Mouse (Mus musculus) megakaryocyte, embryonic 14.5 days (primary cell): ENCODE data around the gene St3gal2. TPM values are rescaled to one million over a fixed set of nuclear protein-coding genes. Genes with fewer than 3 reads are reported as not detected.
"Not testable (repeated sequence)": the region's sequence is repeated elsewhere in the genome, so short reads cannot be mapped to it uniquely, and the experiment has no call there.

ENCODE experiments used
- H3K27me3 ChIP-seq: replicated peaks from 2 replicates; pipeline ENCODE3; 2012; ENCODE audit warnings: inconsistent platforms
- H3K36me3 ChIP-seq: replicated peaks from 2 replicates; pipeline ENCODE3; 2012; ENCODE audit warnings: low read length, inconsistent platforms, mixed read lengths
- H3K4me1 ChIP-seq: 2 replicates; pipeline ENCODE4 v1.6.1; 2012; ENCODE audit warnings: inconsistent platforms
- H3K4me3 ChIP-seq: replicated peaks from 2 replicates; pipeline ENCODE3; 2012; ENCODE audit warnings: moderate library complexity, mild to moderate bottlenecking, inconsistent platforms
- H3K9me3 ChIP-seq: 2 replicates; pipeline ENCODE4 v1.6.1; 2012; ENCODE audit warnings: inconsistent platforms
- FLI1 ChIP-seq: IDR thresholded peaks from 2 replicates; pipeline ENCODE4 v1.6.1; 2012; ENCODE audit warnings: low read length, inconsistent platforms, mixed read lengths
- GATA1 ChIP-seq: IDR thresholded peaks from 3 replicates; pipeline ENCODE4 v1.6.1; 2012; ENCODE audit warnings: mixed read lengths, low read length, inconsistent platforms, borderline replicate concordance
- polyA plus RNA-seq: library from polyadenylated mRNA; stranded (reverse); fragments of >175 nt; gene quantifications from 2 replicates; pipeline ENCODE4 v1.2.3, GENCODE M21; 2012; ENCODE audit warnings: low replicate concordance; ENCODE audit not compliant: insufficient read depth

The St3gal2 gene
- polyA plus RNA-seq, 1 experiment = 19.8 TPM

GRCm38 (mm10) chr8:110987805-110988744, 68.4 kb downstream of the St3gal2 start:
- peak overlapping the region; percentile 64 for H3K4me3 ChIP-seq
- peaks cover 93% of the 10 kb centered on the region for H3K36me3 ChIP-seq
- TF ChIP-seq GATA1 (no peak), FLI1 (no peak)

DNA sequence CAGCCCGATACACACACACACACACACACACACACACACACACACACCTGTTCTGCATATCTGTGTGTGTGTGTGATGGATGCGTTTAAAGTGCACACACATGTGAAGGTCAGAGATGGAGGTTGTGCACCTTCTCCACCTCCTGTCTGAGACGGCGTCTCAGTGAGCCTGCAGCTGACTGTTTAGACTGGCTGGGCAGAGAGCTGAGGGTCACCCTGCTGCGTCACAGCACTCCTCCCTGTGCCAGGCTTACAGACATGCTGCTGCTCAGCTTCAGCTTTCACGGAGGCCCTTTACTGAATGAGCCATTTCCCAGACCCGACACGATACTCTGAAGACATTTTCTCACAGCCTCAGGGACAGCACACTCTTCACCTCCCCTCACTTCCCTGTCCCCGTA, 70.3 kb downstream of the St3gal2 start:
- TF ChIP-seq FLI1 = no peak
- TF ChIP-seq GATA1 = no peak
- Histone ChIP-seq H3K4me3 (peak overlapping the region; percentile 47), H3K4me1 (peaks cover 49% of the 10 kb centered on the region)

More at GRCm38 (mm10) chr8:110987805-110988744, 68.4 kb downstream of the St3gal2 start:
- Histone ChIP-seq H3K9me3 (no peaks in the 10 kb centered on the region), H3K27me3 (no peaks in the 10 kb centered on the region), H3K4me1 (peaks cover 43% of the 10 kb centered on the region)

GRCm38 (mm10) chr8:110996641-110997430, 77.1 kb downstream of the St3gal2 start:
- Histone ChIP-seq H3K9me3 (no peaks in the 10 kb centered on the region), H3K4me3 (peak overlapping the region; percentile 98), H3K27me3 (no peaks in the 10 kb centered on the region), H3K36me3 (peaks cover 30% of the 10 kb centered on the region), H3K4me1 (peaks cover 26% of the 10 kb centered on the region)
- no peak for TF ChIP-seq GATA1
- no peak for TF ChIP-seq FLI1

More for the DNA sequence above, 70.3 kb downstream of the St3gal2 start:
- Histone ChIP-seq H3K27me3 (no peaks in the 10 kb centered on the region), H3K36me3 (peaks cover 88% of the 10 kb centered on the region), H3K9me3 (no peaks in the 10 kb centered on the region)

GRCm38 (mm10) chr8:110997547-110998531, 78.1 kb downstream of the St3gal2 start, which contains the start of gene Ddx19a:
Gene Ddx19a (minus strand): TSS chr8:110997800.
- H3K9me3 ChIP-seq = no peaks in the 10 kb centered on the region
- no peaks in the 10 kb centered on the region for H3K27me3 ChIP-seq
- H3K4me1 ChIP-seq = peaks cover 26% of the 10 kb centered on the region
- H3K4me3 ChIP-seq = peak within 1 kb of the TSS; percentile 98
- H3K36me3 ChIP-seq = peaks cover 27% of the 10 kb centered on the region
- TF ChIP-seq GATA1 = peak; percentile 59; the same call in 1 of the 3 replicates
- no peak for TF ChIP-seq FLI1

- not testable (repeated sequence) for H3K4me3 ChIP-seq, H3K4me1 ChIP-seq, H3K27me3 ChIP-seq, H3K9me3 ChIP-seq
- peaks cover 65% of the 10 kb centered on the region for H3K36me3 ChIP-seq
These were observed 90.7 kb downstream of the St3gal2 start for GRCm38 (mm10) chr8:111010230-111010991.

Other genes with a start within 250 kb of the St3gal2 start
- gene Mtss1l, start 198.4 kb upstream of the St3gal2 start, polyA plus RNA-seq = 149 and 562 TPM in 2 replicates
- 3.7 and 20.1 TPM in 2 replicates for gene Il34, start 114.0 kb upstream of the St3gal2 start, polyA plus RNA-seq
- 0.61 and 14.0 TPM in 2 replicates for gene Cog4, start 73.3 kb upstream of the St3gal2 start, polyA plus RNA-seq
- 3.4 TPM in 1 of 2 replicates, not detected in the other for gene Sf3b3, start 73.1 kb upstream of the St3gal2 start, polyA plus RNA-seq
- 1.6 and 3.3 TPM in 2 replicates for gene Fuk, start 17.4 kb upstream of the St3gal2 start, polyA plus RNA-seq
- 5.2 and 18.4 TPM in 2 replicates for gene Ddx19a, start 77.9 kb downstream of the St3gal2 start, polyA plus RNA-seq
- 1.1 TPM in 1 of 2 replicates, not detected in the other for gene Ddx19b, start 111.8 kb downstream of the St3gal2 start, polyA plus RNA-seq
- gene Aars, start 113.2 kb downstream of the St3gal2 start, polyA plus RNA-seq = 29.9 and 34.3 TPM in 2 replicates
- gene Exosc6, start 136.4 kb downstream of the St3gal2 start, polyA plus RNA-seq = 17.8 and 46.3 TPM in 2 replicates
- not detected in 2 replicates for gene Clec18a, start 172.5 kb downstream of the St3gal2 start, polyA plus RNA-seq
- gene Pdpr, start 174.7 kb downstream of the St3gal2 start, polyA plus RNA-seq = 0.89 and 1.00 TPM in 2 replicates